Mouse (Mus musculus): ENCODE data around the gene Tnfsf13.

Gene Tnfsf13

GRCm38 (mm10) chr11:69699595-69699994, 14.0 kb upstream of the Tnfsf13 start:
- Histone ChIP-seq H3K4me3 (replicated peaks; ENCODE audit: low read length) (0 out of 2 replicates have a peak overlapping the region, but pooled peaks have one; percentile 29), H3K4me1 (replicated peaks; ENCODE audit: low read depth, low read length) (peaks cover 78% of the 10 kb centered on the region), H3K9me3 (ENCODE audit: low read length) (no peaks in the 10 kb centered on the region), H3K27me3 (ENCODE audit: insufficient read depth, low read length) (no peaks in the 10 kb centered on the region), H3K36me3 (ENCODE audit: insufficient read depth, low read length) (no peaks in the 10 kb centered on the region)
- TF ChIP-seq CTCF (conservative IDR thresholded peaks at IDR 0.05; ENCODE audit: low read length) (no peak), NANOG (IDR thresholded peaks at IDR 0.05; ENCODE audit: borderline replicate concordance, low read length) (no peak), POU5F1 (IDR thresholded peaks at IDR 0.05; ENCODE audit: borderline replicate concordance, low read length) (no peak)

GRCm38 (mm10) chr11:69698574-69698973, 13.0 kb upstream of the Tnfsf13 start:
- Histone ChIP-seq H3K4me3 (replicated peaks; ENCODE audit: low read length) (0 out of 2 replicates have a peak overlapping the region, but pooled peaks have one; percentile 24), H3K27me3 (ENCODE audit: insufficient read depth, low read length) (no peaks in the 10 kb centered on the region), H3K9me3 (ENCODE audit: low read length) (no peaks in the 10 kb centered on the region), H3K4me1 (replicated peaks; ENCODE audit: low read depth, low read length) (peaks cover 88% of the 10 kb centered on the region), H3K36me3 (ENCODE audit: insufficient read depth, low read length) (no peaks in the 10 kb centered on the region)
- TF ChIP-seq NANOG (IDR thresholded peaks at IDR 0.05; ENCODE audit: borderline replicate concordance, low read length) (no peak), CTCF (conservative IDR thresholded peaks at IDR 0.05; ENCODE audit: low read length) (peak; percentile 93)

- Histone ChIP-seq H3K4me3 (replicated peaks; ENCODE audit: low read length) (no peak overlapping the region), H3K27me3 (ENCODE audit: insufficient read depth, low read length) (no peaks in the 10 kb centered on the region), H3K9me3 (ENCODE audit: low read length) (no peaks in the 10 kb centered on the region), H3K4me1 (replicated peaks; ENCODE audit: low read depth, low read length) (peaks cover 92% of the 10 kb centered on the region), H3K36me3 (ENCODE audit: insufficient read depth, low read length) (peaks cover 4% of the 10 kb centered on the region)
- TF ChIP-seq NANOG (IDR thresholded peaks at IDR 0.05; ENCODE audit: borderline replicate concordance, low read length) (no peak), CTCF (conservative IDR thresholded peaks at IDR 0.05; ENCODE audit: low read length) (no peak), POU5F1 (IDR thresholded peaks at IDR 0.05; ENCODE audit: borderline replicate concordance, low read length) (no peak)
Measured at GRCm38 (mm10) chr11:69697396-69697795, 11.8 kb upstream of the Tnfsf13 start.

GRCm38 (mm10) chr11:69695361-69696181, 10.0 kb upstream of the Tnfsf13 start, which contains the start of the genes Tnfsf12 and Tnfsfm13:
Gene Tnfsf12, minus strand, starts transcription at chr11:69695849.
Gene Tnfsfm13, minus strand, starts transcription at chr11:69696098.
- H3K4me1 ChIP-seq (replicated peaks; ENCODE audit: low read depth, low read length) = peaks cover 93% of the 10 kb centered on the region
- no peaks in the 10 kb centered on the region for H3K9me3 ChIP-seq (ENCODE audit: low read length)
- peak within 1 kb of the TSS; percentile 80 for H3K4me3 ChIP-seq (replicated peaks; ENCODE audit: low read length)
- TF ChIP-seq CTCF (conservative IDR thresholded peaks at IDR 0.05; ENCODE audit: low read length) = no peak
- TF ChIP-seq POU5F1 (IDR thresholded peaks at IDR 0.05; ENCODE audit: borderline replicate concordance, low read length) = no peak
- no peak for TF ChIP-seq NANOG (IDR thresholded peaks at IDR 0.05; ENCODE audit: borderline replicate concordance, low read length)
- peaks cover 22% of the 10 kb centered on the region for H3K36me3 ChIP-seq (ENCODE audit: insufficient read depth, low read length)
- H3K27me3 ChIP-seq (ENCODE audit: insufficient read depth, low read length) = no peaks in the 10 kb centered on the region

GRCm38 (mm10) chr11:69695046-69695360, 9.4 kb upstream of the Tnfsf13 start:
- Histone ChIP-seq H3K27me3 (ENCODE audit: insufficient read depth, low read length) (no peaks in the 10 kb centered on the region), H3K4me1 (replicated peaks; ENCODE audit: low read depth, low read length) (peaks cover 93% of the 10 kb centered on the region), H3K4me3 (replicated peaks; ENCODE audit: low read length) (peak overlapping the region; percentile 80), H3K9me3 (ENCODE audit: low read length) (no peaks in the 10 kb centered on the region), H3K36me3 (ENCODE audit: insufficient read depth, low read length) (peaks cover 23% of the 10 kb centered on the region)
- TF ChIP-seq NANOG (IDR thresholded peaks at IDR 0.05; ENCODE audit: borderline replicate concordance, low read length) (no peak), POU5F1 (IDR thresholded peaks at IDR 0.05; ENCODE audit: borderline replicate concordance, low read length) (no peak), CTCF (conservative IDR thresholded peaks at IDR 0.05; ENCODE audit: low read length) (no peak)

GRCm38 (mm10) chr11:69693421-69693965, 7.9 kb upstream of the Tnfsf13 start:
- Histone ChIP-seq H3K27me3 (ENCODE audit: insufficient read depth, low read length) (no peaks in the 10 kb centered on the region), H3K4me1 (replicated peaks; ENCODE audit: low read depth, low read length) (peaks cover 94% of the 10 kb centered on the region), H3K36me3 (ENCODE audit: insufficient read depth, low read length) (peaks cover 23% of the 10 kb centered on the region), H3K4me3 (replicated peaks; ENCODE audit: low read length) (no peak overlapping the region), H3K9me3 (ENCODE audit: low read length) (no peaks in the 10 kb centered on the region)
- TF ChIP-seq CTCF (conservative IDR thresholded peaks at IDR 0.05; ENCODE audit: low read length) (no peak), POU5F1 (IDR thresholded peaks at IDR 0.05; ENCODE audit: borderline replicate concordance, low read length) (0 out of 2 replicates have a peak, but pooled peaks have one; percentile 12)

- peaks cover 97% of the 10 kb centered on the region for H3K4me1 ChIP-seq (replicated peaks; ENCODE audit: low read depth, low read length)
- H3K9me3 ChIP-seq (ENCODE audit: low read length) = no peaks in the 10 kb centered on the region
- TF ChIP-seq POU5F1 (IDR thresholded peaks at IDR 0.05; ENCODE audit: borderline replicate concordance, low read length) (no peak), CTCF (conservative IDR thresholded peaks at IDR 0.05; ENCODE audit: low read length) (no peak), NANOG (IDR thresholded peaks at IDR 0.05; ENCODE audit: borderline replicate concordance, low read length) (no peak)
- H3K36me3 ChIP-seq (ENCODE audit: insufficient read depth, low read length) = peaks cover 30% of the 10 kb centered on the region
- H3K4me3 ChIP-seq (replicated peaks; ENCODE audit: low read length) = no peak overlapping the region
- no peaks in the 10 kb centered on the region for H3K27me3 ChIP-seq (ENCODE audit: insufficient read depth, low read length)
Measured at GRCm38 (mm10) chr11:69692863-69693262, 7.3 kb upstream of the Tnfsf13 start.

- H3K9me3 ChIP-seq (ENCODE audit: low read length) = no peaks in the 10 kb centered on the region
- H3K4me1 ChIP-seq (replicated peaks; ENCODE audit: low read depth, low read length) = peaks cover 97% of the 10 kb centered on the region
- H3K36me3 ChIP-seq (ENCODE audit: insufficient read depth, low read length) = peaks cover 35% of the 10 kb centered on the region
- no peak overlapping the region for H3K4me3 ChIP-seq (replicated peaks; ENCODE audit: low read length)
- TF ChIP-seq POU5F1 (IDR thresholded peaks at IDR 0.05; ENCODE audit: borderline replicate concordance, low read length) = no peak
- no peak for TF ChIP-seq NANOG (IDR thresholded peaks at IDR 0.05; ENCODE audit: borderline replicate concordance, low read length)
- TF ChIP-seq CTCF (conservative IDR thresholded peaks at IDR 0.05; ENCODE audit: low read length) = no peak
- no peaks in the 10 kb centered on the region for H3K27me3 ChIP-seq (ENCODE audit: insufficient read depth, low read length)
Measured at GRCm38 (mm10) chr11:69692196-69692811, 6.7 kb upstream of the Tnfsf13 start.

All from E14TG2a.4 (cell line).